Mouse (Mus musculus): ENCODE measurements at regions not wholly inside any gene's neighbourhood (a gene's known extent, or its start where the extent isn't known, plus 50 kb on each side); places are given as distances from the start of the nearest gene placed in this dataset.

GRCm38 (mm10) chr15:69575611-69576153 lies 3075.0 kb upstream of the Lrrc6 start:
- in situ Hi-C loops (cut with MboI; ENCODE audit: low pct_ligation_motif_present, low pct_unique_long_range_greater_than_20kb, low sequenced_read_pairs): no loop called here
- H3K4me2 ChIP-seq (ENCODE audit: insufficient read depth, low read depth, poor library complexity, severe bottlenecking): no peak overlapping the region
- H3K9me3 ChIP-seq (replicated peaks; ENCODE audit: low read length): peaks cover 23% of the 10 kb centered on the region
- H3K4me1 ChIP-seq (ENCODE audit: control insufficient read depth in 1 of 2, insufficient read depth in 2 of 2): no peaks in the 10 kb centered on the region
- H3K36me3 ChIP-seq (replicated peaks in 1 of 2; ENCODE audit: control insufficient read depth in 1 of 2, insufficient read depth in 1 of 2, low read length in 1 of 2): no peaks in the 10 kb centered on the region
- no peak for DNase-seq (ENCODE audit: extremely low read depth)
- no peaks in the 10 kb centered on the region for H3K79me2 ChIP-seq (replicated peaks; ENCODE audit: control insufficient read depth, extremely low read depth, insufficient read depth, poor library complexity, severe bottlenecking)
- no peak overlapping the region for H3K9ac ChIP-seq (ENCODE audit: insufficient read depth, low read depth)
- H3K4me3 ChIP-seq (replicated peaks in 1 of 3; ENCODE audit: low read depth in 2 of 3, low read length in 2 of 3, poor library complexity in 1 of 3): no peak overlapping the region
- no peaks in the 10 kb centered on the region for H3K27me3 ChIP-seq (replicated peaks)
- H3K27ac ChIP-seq (ENCODE audit: insufficient read depth, low read depth): no peak overlapping the region
- dilution Hi-C loops (cut with MboI; ENCODE audit: extremely low pct_ligation_motif_present, extremely low pct_unique_long_range_greater_than_20kb, low sequenced_read_pairs): no loop called here
- TF ChIP-seq MAZ (IDR thresholded peaks at IDR 0.05; ENCODE audit: low read depth, low read length): no peak
- TF ChIP-seq ELF1 (IDR thresholded peaks at IDR 0.05; ENCODE audit: low read depth, low read length): no peak
- TF ChIP-seq ETS1 (conservative IDR thresholded peaks at IDR 0.05; ENCODE audit: low read depth, low read length): no peak
- no peak for TF ChIP-seq MAX (IDR thresholded peaks at IDR 0.05; ENCODE audit: low read length)
- no peak for TF ChIP-seq CHD2 (IDR thresholded peaks at IDR 0.05; ENCODE audit: low read length)
- no peak for TF ChIP-seq BHLHE40 (IDR thresholded peaks at IDR 0.05; ENCODE audit: low read depth, low read length)

GRCm38 (mm10) chr15:69554171-69554570 lies 3053.5 kb upstream of the Lrrc6 start:
- H3K27me3 ChIP-seq (replicated peaks): no peaks in the 10 kb centered on the region
- H3K4me2 ChIP-seq (ENCODE audit: insufficient read depth, low read depth, poor library complexity, severe bottlenecking): no peak overlapping the region
- in situ Hi-C loops (cut with MboI; ENCODE audit: low pct_ligation_motif_present, low pct_unique_long_range_greater_than_20kb, low sequenced_read_pairs): no loop called here
- H3K4me3 ChIP-seq (replicated peaks in 1 of 3; ENCODE audit: low read depth in 2 of 3, low read length in 2 of 3, poor library complexity in 1 of 3): no peak overlapping the region
- H3K27ac ChIP-seq (ENCODE audit: insufficient read depth, low read depth): no peak overlapping the region
- no peaks in the 10 kb centered on the region for H3K36me3 ChIP-seq (replicated peaks in 1 of 2; ENCODE audit: control insufficient read depth in 1 of 2, insufficient read depth in 1 of 2, low read length in 1 of 2)
- H3K4me1 ChIP-seq (ENCODE audit: control insufficient read depth in 1 of 2, insufficient read depth in 2 of 2): no peaks in the 10 kb centered on the region
- H3K79me2 ChIP-seq (replicated peaks; ENCODE audit: control insufficient read depth, extremely low read depth, insufficient read depth, poor library complexity, severe bottlenecking): no peaks in the 10 kb centered on the region
- no peak for DNase-seq (ENCODE audit: extremely low read depth)
- peaks cover 39% of the 10 kb centered on the region for H3K9me3 ChIP-seq (replicated peaks; ENCODE audit: low read length)
- TF ChIP-seq HCFC1 (IDR thresholded peaks at IDR 0.05; ENCODE audit: low read depth, low read length) (no peak), ETS1 (conservative IDR thresholded peaks at IDR 0.05; ENCODE audit: low read depth, low read length) (no peak), USF2 (conservative IDR thresholded peaks at IDR 0.05; ENCODE audit: low read depth, low read length) (no peak), NRF1 (IDR thresholded peaks at IDR 0.05; ENCODE audit: low read depth, low read length) (no peak), RAD21 (IDR thresholded peaks at IDR 0.05; ENCODE audit: low read depth, low read length) (no peak), SMC3 (IDR thresholded peaks at IDR 0.05; ENCODE audit: low read depth, low read length) (no peak), ZNF384 (IDR thresholded peaks at IDR 0.05; ENCODE audit: low read depth, low read length) (no peak), TCF12 (IDR thresholded peaks at IDR 0.05; ENCODE audit: low read depth, low read length) (no peak), NELFE (IDR thresholded peaks at IDR 0.05; ENCODE audit: low read depth, low read length) (no peak), UBTF (IDR thresholded peaks at IDR 0.05; ENCODE audit: low read depth, low read length) (no peak), KAT2A (IDR thresholded peaks at IDR 0.05; ENCODE audit: insufficient replicate concordance, low read length) (no peak), CTCF (conservative IDR thresholded peaks at IDR 0.05 in 1 of 2, IDR thresholded peaks at IDR 0.05 in 1 of 2; ENCODE audit: low read depth in 2 of 2, low read length in 2 of 2) (no peak), ELF1 (IDR thresholded peaks at IDR 0.05; ENCODE audit: low read depth, low read length) (no peak), ZMIZ1 (IDR thresholded peaks at IDR 0.05; ENCODE audit: low read depth, low read length) (no peak), E2F4 (IDR thresholded peaks at IDR 0.05; ENCODE audit: insufficient replicate concordance, low read depth, low read length) (no peak), GABPA (IDR thresholded peaks at IDR 0.05; ENCODE audit: insufficient replicate concordance, low read depth, low read length) (no peak), SIN3A (IDR thresholded peaks at IDR 0.05; ENCODE audit: low read length) (no peak), CHD1 (IDR thresholded peaks at IDR 0.05; ENCODE audit: low read depth, low read length) (no peak), MAZ (IDR thresholded peaks at IDR 0.05; ENCODE audit: low read depth, low read length) (no peak), RCOR1 (conservative IDR thresholded peaks at IDR 0.05; ENCODE audit: low read depth, low read length) (no peak)
- dilution Hi-C loops (cut with MboI; ENCODE audit: extremely low pct_ligation_motif_present, extremely low pct_unique_long_range_greater_than_20kb, low sequenced_read_pairs): no loop called here
- H3K9ac ChIP-seq (ENCODE audit: insufficient read depth, low read depth): no peak overlapping the region
